Mouse (Mus musculus): ENCODE measurements at regions not wholly inside any gene's neighbourhood (a gene's known extent, or its start where the extent isn't known, plus 50 kb on each side); places are given as distances from the start of the nearest gene placed in this dataset.

GRCm38 (mm10) chr16:74814386-74814785, 402.8 kb upstream of the Robo2 start:
- Histone ChIP-seq H3K4me1 (ENCODE audit: control insufficient read depth, insufficient read depth, low read length) (no peaks in the 10 kb centered on the region), H3K4me3 (ENCODE audit: low read depth, low read length) (no peak overlapping the region), H3K9ac (ENCODE audit: low read length) (no peak overlapping the region), H3K36me3 (ENCODE audit: control insufficient read depth, insufficient read depth, low read length) (no peaks in the 10 kb centered on the region), H3K27me3 (replicated peaks; ENCODE audit: control insufficient read depth, insufficient read depth, low read length) (no peaks in the 10 kb centered on the region), H3K9me3 (replicated peaks; ENCODE audit: control insufficient read depth, low read length) (no peaks in the 10 kb centered on the region), H3K4me2 (ENCODE audit: low read length) (no peak overlapping the region), H3K27ac (ENCODE audit: low read depth, low read length) (no peak overlapping the region)
- DNase-seq (ENCODE audit: low spot score) (no peak), ATAC-seq (no peak)
- WGBS = 70% methylated on average over 3 of the region's 3 CpGs

- no peaks in the 10 kb centered on the region for H3K9me3 ChIP-seq (replicated peaks; ENCODE audit: control insufficient read depth, low read length)
- no peaks in the 10 kb centered on the region for H3K27me3 ChIP-seq (replicated peaks; ENCODE audit: control insufficient read depth, insufficient read depth, low read length)
- DNase-seq (ENCODE audit: low spot score) (no peak), ATAC-seq (no peak)
- no peak overlapping the region for H3K4me3 ChIP-seq (ENCODE audit: low read depth, low read length)
- H3K36me3 ChIP-seq (ENCODE audit: control insufficient read depth, insufficient read depth, low read length) = no peaks in the 10 kb centered on the region
- H3K9ac ChIP-seq (ENCODE audit: low read length) = no peak overlapping the region
- WGBS = 42% methylated on average over 7 of the region's 7 CpGs
- H3K27ac ChIP-seq (ENCODE audit: low read depth, low read length) = no peak overlapping the region
- H3K4me1 ChIP-seq (ENCODE audit: control insufficient read depth, insufficient read depth, low read length) = no peaks in the 10 kb centered on the region
- no peak overlapping the region for H3K4me2 ChIP-seq (ENCODE audit: low read length)
These were observed 397.7 kb upstream of the Robo2 start for GRCm38 (mm10) chr16:74809154-74809825.

- Histone ChIP-seq H3K9ac (ENCODE audit: low read length) (no peak overlapping the region), H3K4me3 (ENCODE audit: low read depth, low read length) (no peak overlapping the region), H3K27me3 (replicated peaks; ENCODE audit: control insufficient read depth, insufficient read depth, low read length) (no peaks in the 10 kb centered on the region), H3K4me1 (ENCODE audit: control insufficient read depth, insufficient read depth, low read length) (no peaks in the 10 kb centered on the region), H3K27ac (ENCODE audit: low read depth, low read length) (no peak overlapping the region), H3K4me2 (ENCODE audit: low read length) (no peak overlapping the region), H3K36me3 (ENCODE audit: control insufficient read depth, insufficient read depth, low read length) (no peaks in the 10 kb centered on the region), H3K9me3 (replicated peaks; ENCODE audit: control insufficient read depth, low read length) (no peaks in the 10 kb centered on the region)
- ATAC-seq (no peak), DNase-seq (ENCODE audit: low spot score) (peak; percentile 16)
- 55% methylated on average over 2 of the region's 2 CpGs for WGBS
These were observed 395.1 kb upstream of the Robo2 start for GRCm38 (mm10) chr16:74806775-74807174.

- WGBS = 18% methylated on average over 7 of the region's 7 CpGs
- Histone ChIP-seq H3K27me3 (replicated peaks; ENCODE audit: control insufficient read depth, insufficient read depth, low read length) (no peaks in the 10 kb centered on the region), H3K4me3 (ENCODE audit: low read depth, low read length) (no peak overlapping the region), H3K4me2 (ENCODE audit: low read length) (no peak overlapping the region), H3K9me3 (replicated peaks; ENCODE audit: control insufficient read depth, low read length) (no peaks in the 10 kb centered on the region), H3K9ac (ENCODE audit: low read length) (no peak overlapping the region), H3K36me3 (ENCODE audit: control insufficient read depth, insufficient read depth, low read length) (no peaks in the 10 kb centered on the region), H3K4me1 (ENCODE audit: control insufficient read depth, insufficient read depth, low read length) (0 out of 2 replicates have a peak, but pooled peaks cover 2% of the 10 kb centered on the region), H3K27ac (ENCODE audit: low read depth, low read length) (no peak overlapping the region)
- peak; percentile 74 for DNase-seq (ENCODE audit: low spot score)
- peak; percentile 87 for ATAC-seq
These were observed 389.7 kb upstream of the Robo2 start for GRCm38 (mm10) chr16:74801296-74801695.

- Histone ChIP-seq H3K9me3 (replicated peaks; ENCODE audit: control insufficient read depth, low read length) (no peaks in the 10 kb centered on the region), H3K4me1 (ENCODE audit: control insufficient read depth, insufficient read depth, low read length) (0 out of 2 replicates have a peak, but pooled peaks cover 2% of the 10 kb centered on the region), H3K9ac (ENCODE audit: low read length) (no peak overlapping the region), H3K36me3 (ENCODE audit: control insufficient read depth, insufficient read depth, low read length) (no peaks in the 10 kb centered on the region), H3K4me2 (ENCODE audit: low read length) (no peak overlapping the region), H3K4me3 (ENCODE audit: low read depth, low read length) (no peak overlapping the region), H3K27ac (ENCODE audit: low read depth, low read length) (no peak overlapping the region), H3K27me3 (replicated peaks; ENCODE audit: control insufficient read depth, insufficient read depth, low read length) (no peaks in the 10 kb centered on the region)
- WGBS = 54% methylated on average over 2 of the region's 2 CpGs
- DNase-seq (ENCODE audit: low spot score) (no peak), ATAC-seq (no peak)
These were observed 384.7 kb upstream of the Robo2 start for GRCm38 (mm10) chr16:74796303-74796653.

GRCm38 (mm10) chr16:74795360-74796302, 384.0 kb upstream of the Robo2 start:
- no peaks in the 10 kb centered on the region for H3K36me3 ChIP-seq (ENCODE audit: control insufficient read depth, insufficient read depth, low read length)
- WGBS = 50% methylated on average over 5 of the region's 5 CpGs
- H3K27ac ChIP-seq (ENCODE audit: low read depth, low read length) = no peak overlapping the region
- H3K9me3 ChIP-seq (replicated peaks; ENCODE audit: control insufficient read depth, low read length) = no peaks in the 10 kb centered on the region
- no peak overlapping the region for H3K9ac ChIP-seq (ENCODE audit: low read length)
- no peak for DNase-seq (ENCODE audit: low spot score)
- no peaks in the 10 kb centered on the region for H3K4me1 ChIP-seq (ENCODE audit: control insufficient read depth, insufficient read depth, low read length)
- no peaks in the 10 kb centered on the region for H3K27me3 ChIP-seq (replicated peaks; ENCODE audit: control insufficient read depth, insufficient read depth, low read length)
- no peak overlapping the region for H3K4me2 ChIP-seq (ENCODE audit: low read length)
- H3K4me3 ChIP-seq (ENCODE audit: low read depth, low read length) = no peak overlapping the region
- no peak for ATAC-seq

GRCm38 (mm10) chr16:74785365-74786119, 373.9 kb upstream of the Robo2 start:
- ATAC-seq = peak; percentile 66; the same call in 1 of the 2 replicates
- H3K9ac ChIP-seq (ENCODE audit: low read length) = no peak overlapping the region

GRCm38 (mm10) chr16:74780388-74780787, 368.8 kb upstream of the Robo2 start:
- Histone ChIP-seq H3K27me3 (replicated peaks; ENCODE audit: control insufficient read depth, insufficient read depth, low read length) (no peaks in the 10 kb centered on the region), H3K27ac (ENCODE audit: low read depth, low read length) (no peak overlapping the region), H3K4me3 (ENCODE audit: low read depth, low read length) (no peak overlapping the region), H3K4me1 (ENCODE audit: control insufficient read depth, insufficient read depth, low read length) (no peaks in the 10 kb centered on the region), H3K9me3 (replicated peaks; ENCODE audit: control insufficient read depth, low read length) (no peaks in the 10 kb centered on the region), H3K4me2 (ENCODE audit: low read length) (no peak overlapping the region), H3K9ac (ENCODE audit: low read length) (no peak overlapping the region), H3K36me3 (ENCODE audit: control insufficient read depth, insufficient read depth, low read length) (no peaks in the 10 kb centered on the region)
- ATAC-seq (no peak), DNase-seq (ENCODE audit: low spot score) (no peak)
- 87% methylated on average over 2 of the region's 2 CpGs for WGBS

More at GRCm38 (mm10) chr16:74785365-74786119, 373.9 kb upstream of the Robo2 start:
- Histone ChIP-seq H3K27me3 (replicated peaks; ENCODE audit: control insufficient read depth, insufficient read depth, low read length) (no peaks in the 10 kb centered on the region), H3K9me3 (replicated peaks; ENCODE audit: control insufficient read depth, low read length) (no peaks in the 10 kb centered on the region), H3K4me1 (ENCODE audit: control insufficient read depth, insufficient read depth, low read length) (no peaks in the 10 kb centered on the region), H3K4me2 (ENCODE audit: low read length) (no peak overlapping the region), H3K4me3 (ENCODE audit: low read depth, low read length) (no peak overlapping the region), H3K36me3 (ENCODE audit: control insufficient read depth, insufficient read depth, low read length) (no peaks in the 10 kb centered on the region), H3K27ac (ENCODE audit: low read depth, low read length) (no peak overlapping the region)
- 30% methylated on average over 9 of the region's 9 CpGs for WGBS
- peak; percentile 50 for DNase-seq (ENCODE audit: low spot score)

Data from forebrain, embryonic 14.5 days (tissue).